Mouse (Mus musculus): ENCODE data around the gene Duox1.

DNA sequence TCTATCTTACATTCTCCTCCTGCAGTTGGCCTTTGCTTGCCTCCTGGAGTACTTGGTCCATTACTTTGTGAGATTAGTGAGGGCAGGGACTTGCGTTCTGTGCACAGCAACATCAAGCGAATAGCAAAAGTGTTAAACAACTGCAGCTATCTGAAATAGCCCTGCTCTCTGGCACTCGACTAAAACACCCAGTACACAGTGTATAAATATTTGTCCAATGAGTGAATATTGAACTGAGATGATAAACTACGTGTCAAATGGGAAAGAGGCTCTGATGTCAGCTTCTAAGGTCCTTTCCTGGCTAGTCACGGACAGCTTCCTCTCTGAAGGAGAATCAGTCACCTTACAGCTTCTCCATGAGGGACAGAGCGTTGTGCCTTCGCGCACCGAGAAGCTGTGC is 31.4 kb upstream of the Duox1 start:
- TF ChIP-seq CTCF (IDR thresholded peaks at IDR 0.05) (no peak), POLR2A (IDR thresholded peaks at IDR 0.05; ENCODE audit: insufficient read depth, low read depth, low read length) (no peak)
